Mouse (Mus musculus): ENCODE data around the gene Homer2.

The Homer2 gene

GRCm38 (mm10) chr7:81651284-81651683 is 56.0 kb downstream of the Homer2 start:
- no peak for DNase-seq (ENCODE audit: low spot score)

GRCm38 (mm10) chr7:81649270-81649669 is 58.1 kb downstream of the Homer2 start:
- no peak for DNase-seq (ENCODE audit: low spot score)

GRCm38 (mm10) chr7:81647959-81648358 is 59.4 kb downstream of the Homer2 start:
- DNase-seq (ENCODE audit: low spot score), result no peak

- no peak for DNase-seq (ENCODE audit: low spot score)
These were observed 62.6 kb downstream of the Homer2 start for GRCm38 (mm10) chr7:81644551-81645235.

GRCm38 (mm10) chr7:81641101-81641500 is 66.2 kb downstream of the Homer2 start:
- DNase-seq (ENCODE audit: low spot score), result no peak

- no peak for DNase-seq (ENCODE audit: low spot score)
These were observed 74.7 kb downstream of the Homer2 start for GRCm38 (mm10) chr7:81632586-81632985.

- no peak for DNase-seq (ENCODE audit: low spot score)
These were observed 76.1 kb downstream of the Homer2 start for GRCm38 (mm10) chr7:81631261-81631660.

- DNase-seq (ENCODE audit: low spot score), result no peak
These were observed 80.9 kb downstream of the Homer2 start for GRCm38 (mm10) chr7:81626460-81626859.

GRCm38 (mm10) chr7:81623767-81624166 is 83.6 kb downstream of the Homer2 start:
- DNase-seq (ENCODE audit: low spot score), result no peak

- DNase-seq (ENCODE audit: low spot score), result no peak
These were observed 84.5 kb downstream of the Homer2 start for GRCm38 (mm10) chr7:81622793-81623192.

- DNase-seq (ENCODE audit: low spot score), result no peak
These were observed 92.3 kb downstream of the Homer2 start for GRCm38 (mm10) chr7:81615031-81615430.

- no peak for DNase-seq (ENCODE audit: low spot score)
These were observed 94.3 kb downstream of the Homer2 start for GRCm38 (mm10) chr7:81612856-81613635.

GRCm38 (mm10) chr7:81610125-81610524 is 97.2 kb downstream of the Homer2 start:
- peak; percentile 56 for DNase-seq (ENCODE audit: low spot score)

GRCm38 (mm10) chr7:81606452-81606851 is 100.9 kb downstream of the Homer2 start:
- DNase-seq (ENCODE audit: low spot score), result no peak

GRCm38 (mm10) chr7:81605489-81605888 is 101.8 kb downstream of the Homer2 start:
- no peak for DNase-seq (ENCODE audit: low spot score)

GRCm38 (mm10) chr7:81604991-81605390 is 102.3 kb downstream of the Homer2 start:
- DNase-seq (ENCODE audit: low spot score), result peak; percentile 0

- peak; percentile 17 for DNase-seq (ENCODE audit: low spot score)
These were observed 107.7 kb downstream of the Homer2 start for GRCm38 (mm10) chr7:81599379-81600280.

- peak; percentile 36 for DNase-seq (ENCODE audit: low spot score)
These were observed 109.7 kb downstream of the Homer2 start for GRCm38 (mm10) chr7:81597660-81598059.

- DNase-seq (ENCODE audit: low spot score), result peak; percentile 36
These were observed 111.2 kb downstream of the Homer2 start for GRCm38 (mm10) chr7:81596086-81596485.

GRCm38 (mm10) chr7:81595056-81595455 is 112.3 kb downstream of the Homer2 start:
- no peak for DNase-seq (ENCODE audit: low spot score)

GRCm38 (mm10) chr7:81593387-81593786 is 113.9 kb downstream of the Homer2 start:
- DNase-seq (ENCODE audit: low spot score), result peak; percentile 33

- DNase-seq (ENCODE audit: low spot score), result peak; percentile 25
These were observed 114.6 kb downstream of the Homer2 start for GRCm38 (mm10) chr7:81592686-81593085.

Measured in testis, postnatal 10 days (tissue).